Mouse (Mus musculus) liver, embryonic 11.5 days (tissue): Measurements from ENCODE around the gene Tmem201. TPM values are rescaled to one million over a fixed set of nuclear protein-coding genes. Genes with fewer than 3 reads are reported as not detected.
"Not testable (repeated sequence)": the region's sequence is repeated elsewhere in the genome, so short reads cannot be mapped to it uniquely, and the experiment has no call there.

Experiments
- ATAC-seq: fragments of 200-750 bp; cut with Nextera tagmentation; replicated peaks from 2 replicates; pipeline ENCODE4 v1.8.0; 2017; ENCODE audit warnings: moderate number of reproducible peaks, mild to moderate bottlenecking, moderate TSS enrichment, moderate library complexity; ENCODE audit not compliant: low FRiP score
- DNase-seq: peaks from one replicate; pipeline ENCODE4 v3.0.0-alpha.2; 2017; ENCODE audit warnings: low spot score
- H3K27ac ChIP-seq: fragments of 300-500 bp; sonication (generic); 2 replicates; pipeline ENCODE4 v1.5.1; 2014; ENCODE audit warnings: mild to moderate bottlenecking, low read depth, low read length, control low read depth
- H3K27me3 ChIP-seq: fragments of 300-500 bp; sonication (generic); replicated peaks from 2 replicates; pipeline ENCODE4 v1.6.1; 2014; ENCODE audit warnings: low read length, mixed read lengths; ENCODE audit not compliant: control insufficient read depth, insufficient read depth
- H3K36me3 ChIP-seq: fragments of 300-500 bp; sonication (generic); 2 replicates; pipeline ENCODE4 v1.6.1; 2014; ENCODE audit warnings: mild to moderate bottlenecking, low read length, moderate library complexity, mixed read lengths; ENCODE audit not compliant: control insufficient read depth, insufficient read depth
- H3K4me1 ChIP-seq: fragments of 300-500 bp; sonication (generic); replicated peaks from 2 replicates; pipeline ENCODE4 v1.6.1; 2014; ENCODE audit warnings: low read length, mixed read lengths; ENCODE audit not compliant: control insufficient read depth, insufficient read depth
- H3K4me2 ChIP-seq: fragments of 300-500 bp; sonication (generic); 2 replicates; pipeline ENCODE4 v1.6.1; 2014; ENCODE audit warnings: mild to moderate bottlenecking, control low read depth, moderate library complexity
- H3K4me3 ChIP-seq: fragments of 300-500 bp; sonication (generic); 2 replicates; pipeline ENCODE4 v1.5.1; 2014; ENCODE audit warnings: low read depth, low read length, control low read depth
- H3K9ac ChIP-seq: fragments of 300-500 bp; sonication (generic); 2 replicates; pipeline ENCODE4 v1.6.1; 2014; ENCODE audit warnings: low read depth, low read length, control low read depth
- H3K9me3 ChIP-seq: fragments of 300-500 bp; sonication (generic); 2 replicates; pipeline ENCODE4 v1.6.1; 2016; ENCODE audit warnings: low read length, inconsistent platforms, mixed read lengths; ENCODE audit not compliant: control insufficient read depth
- WGBS: fragments of 180-500 bp; shearing (Covaris S2); extraction: QIAGEN DNeasy Blood & Tissue Kit; methylation state at CpG from one replicate; pipeline ENCODE4 v1.1.7; 2014; 5-methylcytosine and 5-hydroxymethylcytosine counted together
- polyA plus RNA-seq: library from polyadenylated mRNA; unstranded; fragments of >200 nt; fragmentation: Nextera tagmentation; extraction: Ambion mirVana; gene quantifications from 2 replicates; pipeline ENCODE4 v1.2.1, GENCODE M21; 2014

Tmem201 gene
- polyA plus RNA-seq, 1 experiment from 2014 or later = 16.8 TPM

DNA sequence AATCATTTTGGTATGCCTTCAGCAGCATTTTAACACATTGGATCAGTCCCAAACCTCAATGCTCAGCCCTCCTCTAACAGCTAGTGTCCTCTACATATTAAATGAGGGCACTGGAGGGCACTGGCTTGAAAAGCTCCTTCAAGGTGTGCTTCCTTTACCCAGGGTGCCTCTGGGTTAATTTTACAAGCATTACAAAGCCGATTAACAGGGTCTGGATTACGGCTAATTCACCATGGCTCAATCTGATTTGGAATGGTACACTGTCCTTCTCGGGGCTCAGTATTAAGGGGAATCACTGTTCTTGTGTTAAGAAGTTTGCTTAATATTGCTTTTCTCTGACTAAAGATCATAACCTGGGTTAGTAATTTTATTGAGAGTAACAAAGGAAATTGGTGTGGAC is 15.0 kb upstream of the Tmem201 start:
- H3K4me3 ChIP-seq = no peak overlapping the region
- H3K9me3 ChIP-seq = no peaks in the 10 kb centered on the region
- ATAC-seq (no peak), DNase-seq (no peak)
- H3K36me3 ChIP-seq = peaks cover 8% of the 10 kb centered on the region; the same call in 1 of the 2 replicates
- no peak overlapping the region for H3K4me2 ChIP-seq
- H3K4me1 ChIP-seq = peaks cover 4% of the 10 kb centered on the region; the same call in 1 of the 2 replicates
- H3K27ac ChIP-seq = no peak overlapping the region
- H3K9ac ChIP-seq = no peak overlapping the region
- H3K27me3 ChIP-seq = no peaks in the 10 kb centered on the region
- WGBS = 79% methylated on average over 3 of the region's 3 CpGs

DNA sequence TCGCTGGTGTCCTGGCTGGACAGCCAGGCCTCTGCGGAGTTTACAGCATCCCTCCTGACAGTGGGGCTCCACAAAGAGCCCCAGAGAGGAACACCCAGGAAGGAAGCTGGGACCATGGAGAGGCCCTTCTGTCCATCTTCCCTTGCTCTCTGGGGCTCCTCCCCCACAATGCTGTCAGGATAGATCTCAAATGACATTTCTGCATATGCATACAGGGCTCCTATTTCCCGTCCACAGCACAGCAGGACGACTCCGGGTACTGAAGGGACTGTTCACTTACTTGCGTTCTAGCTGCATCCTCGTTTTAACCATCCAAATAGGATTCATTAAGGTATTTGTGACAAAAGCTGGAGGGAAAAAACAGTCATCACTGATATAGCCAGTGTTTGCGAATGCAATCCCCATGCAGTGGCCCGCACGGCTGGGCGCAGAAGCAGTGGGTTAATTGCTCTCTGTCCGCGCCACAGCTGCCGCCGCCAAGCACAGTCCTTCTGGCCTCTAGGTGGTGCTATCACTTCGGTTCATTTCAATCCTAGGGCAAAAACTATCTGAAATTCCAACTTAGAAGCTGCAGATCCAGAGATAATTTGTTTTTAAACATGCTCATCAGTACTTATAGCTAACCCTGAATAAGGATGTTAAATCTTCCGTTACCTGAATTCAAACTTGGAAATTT is 14.4 kb upstream of the Tmem201 start:
- Histone ChIP-seq H3K9ac (no peak overlapping the region), H3K9me3 (no peaks in the 10 kb centered on the region), H3K27me3 (no peaks in the 10 kb centered on the region), H3K27ac (no peak overlapping the region), H3K4me2 (no peak overlapping the region), H3K4me3 (no peak overlapping the region), H3K36me3 (peaks cover 8% of the 10 kb centered on the region; the same call in 1 of the 2 replicates), H3K4me1 (peaks cover 4% of the 10 kb centered on the region; the same call in 1 of the 2 replicates)
- DNase-seq (no peak), ATAC-seq (no peak)
- WGBS = 49% methylated on average over 17 of the region's 17 CpGs

DNA sequence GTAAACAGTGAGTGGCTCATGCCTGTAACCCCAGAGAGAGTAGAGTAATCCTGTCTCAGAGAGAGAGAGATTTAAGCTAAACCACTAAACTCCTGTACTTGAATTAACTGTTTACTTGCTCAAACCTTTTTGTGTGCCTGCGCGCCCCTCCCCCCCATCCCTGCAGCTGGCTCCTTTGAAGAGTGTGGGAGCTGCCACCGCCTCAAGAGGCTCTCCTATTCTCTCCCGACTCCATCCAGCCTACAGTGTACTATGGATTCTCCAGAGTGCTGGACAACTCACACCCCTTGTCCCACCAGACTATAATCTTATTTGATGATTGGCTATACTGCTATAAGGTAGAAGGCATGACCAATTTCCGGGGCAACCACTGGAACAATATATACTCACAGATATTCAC is 12.8 kb upstream of the Tmem201 start:
- H3K4me2 ChIP-seq = no peak overlapping the region
- H3K27ac ChIP-seq = no peak overlapping the region
- no peaks in the 10 kb centered on the region for H3K27me3 ChIP-seq
- DNase-seq (no peak), ATAC-seq (no peak)
- WGBS = 55% methylated on average over 5 of the region's 5 CpGs
- H3K4me3 ChIP-seq = no peak overlapping the region
- H3K36me3 ChIP-seq = peaks cover 7% of the 10 kb centered on the region; the same call in 1 of the 2 replicates
- H3K9me3 ChIP-seq = no peaks in the 10 kb centered on the region
- H3K9ac ChIP-seq = no peak overlapping the region
- peaks cover 4% of the 10 kb centered on the region; the same call in 1 of the 2 replicates for H3K4me1 ChIP-seq

DNA sequence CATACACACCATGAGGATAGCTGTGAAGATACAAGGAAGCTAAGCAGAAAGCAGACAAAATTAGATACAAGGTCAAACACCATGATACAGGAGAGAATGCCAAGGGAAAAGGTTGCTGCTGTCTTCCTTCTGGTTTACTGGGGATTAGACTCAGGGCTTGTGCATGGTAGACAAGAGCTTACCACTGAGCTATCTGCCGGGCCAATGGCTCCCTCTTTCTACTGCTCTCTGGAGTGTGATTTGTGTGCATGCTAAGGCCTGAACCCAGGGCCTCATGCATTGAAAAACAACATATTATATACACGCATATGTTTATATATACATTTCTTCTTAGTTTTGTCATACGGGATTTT is 11.8 kb upstream of the Tmem201 start:
- DNase-seq, H3K4me2 ChIP-seq, H3K36me3 ChIP-seq, H3K9me3 ChIP-seq, ATAC-seq, H3K9ac ChIP-seq, H3K27me3 ChIP-seq, H3K4me3 ChIP-seq, H3K27ac ChIP-seq, H3K4me1 ChIP-seq: not testable (repeated sequence)
- 94% methylated on average over 3 of the region's 3 CpGs for WGBS

DNA sequence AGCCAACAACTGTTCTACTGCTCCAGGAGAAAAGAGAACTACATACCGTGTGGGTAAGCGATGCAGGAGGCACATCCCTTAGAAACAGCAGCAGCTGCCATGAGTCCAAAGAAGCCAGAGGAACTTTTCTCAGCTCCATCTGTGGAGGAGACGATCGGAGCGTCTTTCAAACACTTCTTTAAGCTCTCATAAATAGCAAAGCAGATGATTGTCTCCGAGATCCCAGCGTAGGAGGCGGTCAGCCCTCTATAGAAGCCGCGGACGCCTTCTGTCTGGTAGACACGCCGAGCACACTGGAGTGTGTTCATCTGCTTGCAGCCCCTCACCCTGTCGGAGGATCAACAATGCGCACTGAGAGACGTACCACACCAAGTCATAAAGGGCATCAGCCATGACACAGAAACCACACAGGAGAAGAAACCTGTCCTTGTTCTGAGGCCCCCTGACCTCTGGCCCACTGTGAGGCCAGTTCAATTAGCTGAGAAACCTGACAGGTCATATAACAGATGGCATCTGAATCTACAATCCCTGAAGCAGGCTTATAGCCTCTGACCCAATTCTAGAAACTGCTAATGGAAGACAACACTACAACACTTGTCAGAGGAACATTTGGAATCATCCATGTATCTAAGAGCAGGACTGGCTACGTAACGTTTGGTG is 11.3 kb upstream of the Tmem201 start:
- Histone ChIP-seq H3K36me3 (peaks cover 7% of the 10 kb centered on the region; the same call in 1 of the 2 replicates), H3K27me3 (no peaks in the 10 kb centered on the region), H3K4me3 (no peak overlapping the region), H3K9me3 (no peaks in the 10 kb centered on the region), H3K9ac (no peak overlapping the region), H3K4me1 (peaks cover 4% of the 10 kb centered on the region; the same call in 1 of the 2 replicates), H3K4me2 (no peak overlapping the region), H3K27ac (no peak overlapping the region)
- WGBS = 93% methylated on average over 18 of the region's 18 CpGs
- DNase-seq (no peak), ATAC-seq (no peak)

DNA sequence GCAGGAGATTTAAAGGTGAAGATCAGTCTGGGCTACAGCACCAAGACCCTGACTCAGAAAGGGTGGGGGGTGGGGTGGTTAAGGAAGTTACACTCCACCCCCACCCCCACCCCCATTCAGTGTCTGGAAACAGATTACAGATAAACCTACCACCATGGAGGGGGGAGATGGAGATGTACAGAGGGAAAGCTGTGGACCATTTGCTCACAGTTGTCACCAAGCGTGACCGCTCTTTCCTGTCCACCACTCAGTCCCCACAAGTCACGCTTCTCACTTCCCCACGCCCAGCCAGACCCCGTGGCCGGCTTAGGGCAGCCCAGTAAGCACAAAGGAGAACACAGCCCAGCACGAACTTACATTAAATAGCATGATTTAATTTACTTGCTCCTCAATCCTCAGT is 6.3 kb upstream of the Tmem201 start:
- 74% methylated on average over 7 of the region's 7 CpGs for WGBS
- H3K27ac ChIP-seq = no peak overlapping the region

DNA sequence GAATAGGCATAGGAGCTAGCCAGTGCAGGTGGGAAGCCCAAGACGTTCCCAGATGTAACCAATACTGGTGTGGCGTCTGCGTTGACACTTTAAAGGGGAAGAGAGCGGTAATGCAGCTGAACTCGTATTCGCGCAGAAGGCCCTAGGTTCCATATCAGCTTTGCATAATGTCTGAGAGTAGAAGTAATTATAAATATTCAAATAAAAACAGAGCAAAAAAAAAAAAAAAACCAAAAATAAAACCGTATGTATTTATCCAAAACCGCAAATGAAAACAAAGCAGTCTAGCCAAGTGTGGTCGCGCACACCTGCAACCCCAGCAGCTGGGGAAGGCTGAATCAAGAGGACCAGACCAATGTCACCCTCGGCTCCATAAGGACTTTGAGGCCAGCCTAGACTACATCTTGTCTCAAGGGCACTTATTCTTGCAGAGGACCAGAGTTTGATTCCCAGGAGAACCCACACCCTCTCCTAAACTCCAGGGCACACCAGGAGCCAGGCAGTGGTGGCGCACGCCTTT is 4.2 kb upstream of the Tmem201 start:
- H3K9ac ChIP-seq = no peak overlapping the region
- H3K27ac ChIP-seq = no peak overlapping the region
- H3K4me1 ChIP-seq = peaks cover 2% of the 10 kb centered on the region; the same call in 1 of the 2 replicates
- no peaks in the 10 kb centered on the region for H3K27me3 ChIP-seq
- peaks cover 12% of the 10 kb centered on the region for H3K36me3 ChIP-seq
- no peak for ATAC-seq
- 91% methylated on average over 14 of the region's 14 CpGs for WGBS
- H3K4me3 ChIP-seq = no peak overlapping the region
- no peaks in the 10 kb centered on the region for H3K9me3 ChIP-seq
- no peak overlapping the region for H3K4me2 ChIP-seq
- no peak for DNase-seq

More for the DNA sequence above, 6.3 kb upstream of the Tmem201 start:
- Histone ChIP-seq H3K4me2 (no peak overlapping the region), H3K4me3 (no peak overlapping the region), H3K4me1 (no peaks in the 10 kb centered on the region), H3K27me3 (no peaks in the 10 kb centered on the region), H3K9me3 (no peaks in the 10 kb centered on the region), H3K9ac (no peak overlapping the region), H3K36me3 (peaks cover 15% of the 10 kb centered on the region)
- ATAC-seq = no peak
- DNase-seq = no peak

DNA sequence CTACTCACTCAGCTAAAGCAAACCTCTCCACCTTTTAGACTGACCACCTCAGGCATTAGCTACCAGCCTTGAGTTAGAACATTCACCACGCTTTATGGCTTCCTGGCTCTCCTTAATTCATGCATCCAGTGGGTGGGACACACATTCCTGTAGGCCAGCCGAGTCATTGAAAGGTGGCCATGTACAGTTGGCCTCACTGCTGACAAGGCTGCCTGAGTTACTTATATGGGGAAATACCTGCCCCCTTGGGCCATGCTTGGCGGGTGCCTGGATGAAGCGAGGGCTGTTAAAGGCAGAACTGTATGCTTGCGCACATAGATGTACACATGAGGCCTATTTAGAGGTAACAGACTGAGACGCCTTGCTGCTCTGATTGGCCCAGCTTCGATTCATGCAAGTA is 2.5 kb upstream of the Tmem201 start:
- H3K36me3 ChIP-seq = peaks cover 12% of the 10 kb centered on the region
- H3K4me2 ChIP-seq = no peak overlapping the region
- H3K27ac ChIP-seq = no peak overlapping the region
- WGBS = 87% methylated on average over 7 of the region's 7 CpGs
- H3K4me1 ChIP-seq = peaks cover 16% of the 10 kb centered on the region
- DNase-seq = no peak
- no peak for ATAC-seq
- no peaks in the 10 kb centered on the region for H3K27me3 ChIP-seq
- no peak overlapping the region for H3K4me3 ChIP-seq
- no peak overlapping the region for H3K9ac ChIP-seq
- H3K9me3 ChIP-seq = no peaks in the 10 kb centered on the region

DNA sequence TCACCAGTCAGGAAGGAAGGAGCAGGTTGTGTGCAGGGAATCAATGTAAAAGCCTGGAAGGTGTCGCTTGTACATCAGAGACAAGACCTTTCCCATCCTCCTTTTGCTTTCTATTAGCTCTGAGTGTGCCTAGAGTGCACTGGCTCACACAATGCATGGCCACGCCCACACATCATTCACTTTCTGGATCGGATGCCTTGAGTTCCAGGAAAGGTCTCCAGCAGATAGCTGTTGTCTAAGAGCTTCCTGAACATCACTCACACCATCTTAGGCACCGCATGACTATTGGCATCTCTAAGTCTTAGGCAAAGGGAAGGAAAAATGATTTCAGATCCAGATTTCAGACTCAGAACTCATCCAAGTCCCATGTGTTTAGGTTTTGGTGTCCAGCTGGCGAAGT is 1.6 kb upstream of the Tmem201 start:
- Histone ChIP-seq H3K9me3 (no peaks in the 10 kb centered on the region), H3K27ac (no peak overlapping the region), H3K9ac (no peak overlapping the region), H3K36me3 (peaks cover 12% of the 10 kb centered on the region), H3K4me1 (peaks cover 23% of the 10 kb centered on the region), H3K27me3 (no peaks in the 10 kb centered on the region), H3K4me3 (no peak overlapping the region), H3K4me2 (no peak overlapping the region)
- DNase-seq (no peak), ATAC-seq (no peak)
- 66% methylated on average over 5 of the region's 5 CpGs for WGBS
